Mouse (Mus musculus) kidney, adult 2 months (tissue): ENCODE measurements around the gene Rnase11.

Experiments used
- CTCF ChIP-seq: fragments of 200-500 bp; conservative IDR thresholded peaks from 2 replicates; pipeline ENCODE4 v1.5.1; 2011; ENCODE audit warnings: low read depth, mild to moderate bottlenecking, control low read depth, low read length, moderate library complexity, mixed read lengths; ENCODE audit not compliant: insufficient read depth, insufficient read length
- POLR2A ChIP-seq: fragments of 200-500 bp; IDR thresholded peaks from one replicate; pipeline ENCODE4 v1.6.1; 2011; ENCODE audit warnings: low read depth, low read length, control low read depth

DNA sequence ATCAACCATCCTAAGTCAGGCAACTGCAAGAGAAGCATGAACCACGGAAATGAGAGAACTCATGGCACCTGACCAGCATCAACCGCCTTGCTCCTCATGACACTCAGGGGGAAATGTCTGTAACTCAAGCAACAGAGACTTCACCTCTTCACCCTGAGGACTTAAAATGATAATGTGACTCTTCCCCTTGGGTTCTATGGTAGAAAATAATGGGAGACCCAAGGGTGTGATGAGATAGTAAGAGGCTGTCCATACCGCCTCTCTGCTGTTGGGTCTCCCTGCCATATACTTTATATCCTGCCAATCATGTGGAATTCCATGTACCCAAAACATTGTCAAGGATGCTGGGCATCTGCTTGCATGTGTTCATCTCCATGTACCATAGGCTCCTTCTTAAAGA lies 24.4 kb upstream of the Rnase11 start, which contains the start of gene Olfr750:
- TF ChIP-seq POLR2A (no peak), CTCF (no peak)
